Mouse (Mus musculus) forebrain, postnatal 0 days (tissue): Measurements from ENCODE around the gene Akap13. TPM values are rescaled to one million over a fixed set of nuclear protein-coding genes. Genes with fewer than 3 reads are reported as not detected.

ENCODE experiments used
- ATAC-seq: fragments of 200-750 bp; cut with Nextera tagmentation; 2 replicates; pipeline ENCODE4 v1.8.0; 2017; ENCODE audit warnings: mild to moderate bottlenecking, moderate library complexity
- DNase-seq: peaks from one replicate; pipeline ENCODE4 v3.0.0-alpha.2; 2015
- H3K27ac ChIP-seq: fragments of 300-500 bp; sonication (generic); 2 replicates; pipeline ENCODE4 v1.5.1; 2014; ENCODE audit warnings: low read depth, mild to moderate bottlenecking, antibody characterized with exemption, low read length, moderate library complexity, mixed read lengths
- H3K27me3 ChIP-seq: fragments of 300-500 bp; sonication (generic); 2 replicates; pipeline ENCODE4 v1.6.1; 2014; ENCODE audit warnings: mild to moderate bottlenecking, low read length, mixed read lengths; ENCODE audit not compliant: insufficient read depth
- H3K36me3 ChIP-seq: fragments of 300-500 bp; sonication (generic); 2 replicates; pipeline ENCODE4 v1.6.1; 2014; ENCODE audit warnings: mild to moderate bottlenecking, moderate library complexity; ENCODE audit not compliant: insufficient read depth
- H3K4me1 ChIP-seq: fragments of 300-500 bp; sonication (generic); 2 replicates; pipeline ENCODE4 v1.6.1; 2014; ENCODE audit warnings: antibody characterized with exemption; ENCODE audit not compliant: insufficient read depth
- H3K4me2 ChIP-seq: fragments of 300-500 bp; sonication (generic); 2 replicates; pipeline ENCODE4 v1.6.1; 2014; ENCODE audit warnings: low read depth, mild to moderate bottlenecking, moderate library complexity
- H3K4me3 ChIP-seq: fragments of 300-500 bp; sonication (generic); 2 replicates; pipeline ENCODE4 v1.5.1; 2014; ENCODE audit warnings: low read depth, low read length, mixed read lengths
- H3K9ac ChIP-seq: fragments of 300-500 bp; sonication (generic); 2 replicates; pipeline ENCODE4 v1.6.1; 2014; ENCODE audit warnings: mild to moderate bottlenecking
- H3K9me3 ChIP-seq: fragments of 300-500 bp; sonication (generic); 2 replicates; pipeline ENCODE4 v1.6.1; 2016; ENCODE audit warnings: low read length
- CTCF ChIP-seq: sonication (generic); IDR thresholded peaks from 2 replicates; pipeline ENCODE4 v1.5.1; 2016; ENCODE audit warnings: antibody characterized with exemption, control low read depth, low read depth
- WGBS: fragments of 180-500 bp; shearing (Covaris S2); extraction: QIAGEN DNeasy Blood & Tissue Kit; methylation state at CpG from one replicate; pipeline ENCODE4 v1.1.7; 2014; 5-methylcytosine and 5-hydroxymethylcytosine counted together
- polyA plus RNA-seq: library from polyadenylated mRNA; unstranded; fragments of >200 nt; fragmentation: Nextera tagmentation; extraction: Ambion mirVana; gene quantifications from 2 replicates; pipeline ENCODE4 v1.2.1, GENCODE M21; 2015
- total RNA-seq: library from RNA; depleted of rRNA; stranded (reverse); fragments of >200 nt; gene quantifications from 2 replicates; pipeline ENCODE4 v1.2.3, GENCODE M21; 2014

The Akap13 gene
- total and polyA plus RNA-seq, 2 experiments from 2014 or later: 9.1 to 16.2 TPM

- DNase-seq: no peak
Measured at GRCm38 (mm10) chr7:75474564-75475150, 19.3 kb downstream of the Akap13 start.

DNA sequence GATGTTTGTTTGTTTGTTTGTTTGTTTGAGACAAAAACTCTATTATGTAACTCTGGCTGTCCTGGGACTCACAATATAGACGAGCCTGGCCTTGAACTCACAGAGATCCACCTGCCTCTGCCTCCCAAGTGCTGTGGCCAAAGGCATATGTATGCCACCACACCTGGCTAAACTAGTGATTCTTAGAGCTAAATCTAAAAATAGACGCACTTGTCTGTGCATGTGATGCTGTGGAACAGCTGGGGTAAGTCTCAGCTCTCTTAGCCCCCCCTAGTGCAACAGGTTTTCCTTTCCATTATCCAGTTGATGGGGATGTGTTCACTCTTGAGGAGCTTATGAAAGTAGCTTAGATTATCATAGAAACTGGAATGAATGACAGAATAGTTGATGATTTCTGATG is 22.7 kb downstream of the Akap13 start:
- H3K36me3 ChIP-seq: no peaks in the 10 kb centered on the region
- DNase-seq (no peak), ATAC-seq (no peak)
- no peak overlapping the region for H3K27ac ChIP-seq
- H3K4me1 ChIP-seq: peaks cover under 1% of the 10 kb centered on the region; the same call in 1 of the 2 replicates
- no peak overlapping the region for H3K4me2 ChIP-seq
- no peak overlapping the region for H3K9ac ChIP-seq
- no peaks in the 10 kb centered on the region for H3K27me3 ChIP-seq
- 95% methylated on average over 2 of the region's 2 CpGs for WGBS
- no peak overlapping the region for H3K4me3 ChIP-seq
- no peaks in the 10 kb centered on the region for H3K9me3 ChIP-seq
- TF ChIP-seq CTCF: no peak

More at GRCm38 (mm10) chr7:75474564-75475150, 19.3 kb downstream of the Akap13 start:
- no peaks in the 10 kb centered on the region for H3K36me3 ChIP-seq
- H3K4me1 ChIP-seq: peaks cover 5% of the 10 kb centered on the region; the same call in 1 of the 2 replicates
- H3K9me3 ChIP-seq: no peaks in the 10 kb centered on the region
- TF ChIP-seq CTCF: no peak
- no peak overlapping the region for H3K4me2 ChIP-seq
- ATAC-seq: no peak
- H3K27ac ChIP-seq: no peak overlapping the region
- H3K9ac ChIP-seq: no peak overlapping the region
- no peaks in the 10 kb centered on the region for H3K27me3 ChIP-seq
- no peak overlapping the region for H3K4me3 ChIP-seq

GRCm38 (mm10) chr7:75480721-75481426 is 25.5 kb downstream of the Akap13 start:
- no peaks in the 10 kb centered on the region for H3K9me3 ChIP-seq
- no peak for TF ChIP-seq CTCF
- H3K4me3 ChIP-seq: no peak overlapping the region
- no peak for DNase-seq
- H3K9ac ChIP-seq: no peak overlapping the region
- no peaks in the 10 kb centered on the region for H3K27me3 ChIP-seq
- H3K4me2 ChIP-seq: no peak overlapping the region
- no peak overlapping the region for H3K27ac ChIP-seq
- H3K4me1 ChIP-seq: no peaks in the 10 kb centered on the region
- WGBS: 89% methylated on average over 6 of the region's 6 CpGs
- no peaks in the 10 kb centered on the region for H3K36me3 ChIP-seq
- no peak for ATAC-seq

- ATAC-seq (no peak), DNase-seq (no peak)
- Histone ChIP-seq H3K36me3 (no peaks in the 10 kb centered on the region), H3K4me3 (no peak overlapping the region), H3K27me3 (no peaks in the 10 kb centered on the region), H3K9me3 (no peaks in the 10 kb centered on the region), H3K4me2 (no peak overlapping the region), H3K27ac (no peak overlapping the region), H3K9ac (no peak overlapping the region), H3K4me1 (no peaks in the 10 kb centered on the region)
- WGBS: 87% methylated on average over 2 of the region's 2 CpGs
- TF ChIP-seq CTCF: no peak
Measured at GRCm38 (mm10) chr7:75486031-75486430, 30.7 kb downstream of the Akap13 start.

- Histone ChIP-seq H3K9ac (no peak overlapping the region), H3K9me3 (no peaks in the 10 kb centered on the region), H3K4me2 (no peak overlapping the region), H3K36me3 (no peaks in the 10 kb centered on the region), H3K4me1 (no peaks in the 10 kb centered on the region), H3K4me3 (no peak overlapping the region), H3K27ac (no peak overlapping the region), H3K27me3 (no peaks in the 10 kb centered on the region)
- ATAC-seq: no peak
- 58% methylated on average over 3 of the region's 3 CpGs for WGBS
- peak; percentile 7 for DNase-seq
- no peak for TF ChIP-seq CTCF
Measured at GRCm38 (mm10) chr7:75495941-75496441, 40.7 kb downstream of the Akap13 start.

- H3K4me1 ChIP-seq: no peaks in the 10 kb centered on the region
- no peak overlapping the region for H3K4me3 ChIP-seq
- TF ChIP-seq CTCF: no peak
- H3K36me3 ChIP-seq: no peaks in the 10 kb centered on the region
- H3K27me3 ChIP-seq: no peaks in the 10 kb centered on the region
- no peak overlapping the region for H3K9ac ChIP-seq
- no peaks in the 10 kb centered on the region for H3K9me3 ChIP-seq
- ATAC-seq: no peak
- DNase-seq: no peak
- H3K4me2 ChIP-seq: no peak overlapping the region
- H3K27ac ChIP-seq: no peak overlapping the region
- 56% methylated on average over 5 of the region's 5 CpGs for WGBS
Measured at GRCm38 (mm10) chr7:75498627-75499026, 43.3 kb downstream of the Akap13 start.

- no peaks in the 10 kb centered on the region for H3K36me3 ChIP-seq
- no peak overlapping the region for H3K9ac ChIP-seq
- H3K4me3 ChIP-seq: no peak overlapping the region
- no peak for TF ChIP-seq CTCF
- ATAC-seq (no peak), DNase-seq (no peak)
- H3K4me2 ChIP-seq: no peak overlapping the region
- no peaks in the 10 kb centered on the region for H3K4me1 ChIP-seq
- WGBS: 93% methylated on average over 7 of the region's 7 CpGs
- no peaks in the 10 kb centered on the region for H3K27me3 ChIP-seq
- no peak overlapping the region for H3K27ac ChIP-seq
- no peaks in the 10 kb centered on the region for H3K9me3 ChIP-seq
Measured at GRCm38 (mm10) chr7:75499271-75499670, 43.9 kb downstream of the Akap13 start.
